In genomic region chr10:84577071-84577727, GRCm38 (mm10) we compare ENCODE assay signal across 8 mouse cellular contexts. TPM values are rescaled to one million over a fixed set of nuclear protein-coding genes. Genes with fewer than 3 reads are reported as not detected.
A peak's percentile ranks its signal among the peaks of the same experiment; 100 is the strongest.
DNase-seq lines count a peak whose midpoint lies in the region; ATAC-seq lines count a peak whose summit lies in the region.

No protein-coding gene starts in this region.

- no peaks in the 10 kb centered on the region for H3K36me3 ChIP-seq in hindbrain, embryonic 14.5 days (replicated peaks; ENCODE audit: control insufficient read depth, insufficient read depth)

- peak overlapping the region; percentile 74 for H3K9ac ChIP-seq in hindbrain, embryonic 14.5 days

- H3K9me3 ChIP-seq in hindbrain, embryonic 14.5 days (ENCODE audit: control insufficient read depth, low read length), result no peaks in the 10 kb centered on the region

- peak; percentile 80 for DNase-seq in NIH3T3 (ENCODE audit: low read depth)
- peak; percentile 81 to 86 for DNase-seq in cerebellum, postnatal 25 days
- DNase-seq in frontal cortex, postnatal 25 days (ENCODE audit: low spot score in 2 of 2), result peak; percentile 47 to 59
- DNase-seq in hindbrain, embryonic 14.5 days (ENCODE audit: low spot score), result peak; percentile 58
- peak; percentile 57 for DNase-seq in left cerebral cortex, adult 11 months (ENCODE audit: low spot score)
- peak; percentile 94 for DNase-seq in lung, postnatal 36 days
- peak; percentile 64 for DNase-seq in retina, embryonic 14.5 days (ENCODE audit: low spot score)
- peak; percentile 77 for DNase-seq in thymus, postnatal 4 days

- WGBS in hindbrain, embryonic 14.5 days, result 4% methylated on average over 38 of the region's 38 CpGs

- peak overlapping the region; percentile 84 for H3K4me3 ChIP-seq in hindbrain, embryonic 14.5 days (replicated peaks; ENCODE audit: low read length)

- H3K4me2 ChIP-seq in hindbrain, embryonic 14.5 days (replicated peaks), result peak overlapping the region; percentile 82

- H3K4me1 ChIP-seq in hindbrain, embryonic 14.5 days (replicated peaks; ENCODE audit: control insufficient read depth, insufficient read depth, low read length), result no peaks in the 10 kb centered on the region

- H3K27ac ChIP-seq in hindbrain, embryonic 14.5 days, result peak overlapping the region; percentile 67

- no peaks in the 10 kb centered on the region for H3K27me3 ChIP-seq in hindbrain, embryonic 14.5 days (ENCODE audit: control insufficient read depth, insufficient read depth, low read length)

- ATAC-seq in hindbrain, embryonic 14.5 days (ENCODE audit: low FRiP score), result peak; percentile 34

RNA-seq across cellular contexts. Expression of gene Tcp11l2, which starts 0.8 kb away (rescaled TPM):
- 21.8 and 22.1 TPM in 2 replicates for polyA plus RNA-seq in hindbrain, embryonic 14.5 days (2014; fragmentation: Nextera tagmentation; extraction: Ambion mirVana)

RNA-seq across cellular contexts. Expression of gene Ckap4, which starts 43.3 kb away (rescaled TPM):
- 71.0 and 74.4 TPM in 2 replicates for polyA plus RNA-seq in hindbrain, embryonic 14.5 days (2014; fragmentation: Nextera tagmentation; extraction: Ambion mirVana)

RNA-seq across cellular contexts. Expression of gene Polr3b, which starts 44.9 kb away (rescaled TPM):
- 16.9 and 17.2 TPM in 2 replicates for polyA plus RNA-seq in hindbrain, embryonic 14.5 days (2014; fragmentation: Nextera tagmentation; extraction: Ambion mirVana)

Comparison
In these comparisons a context has a peak if more than half of its experiments do, and no peak if none do; other contexts are left out.
1. Peak in every context shown above with its lines: DNase-seq, ATAC-seq, H3K4me3 ChIP-seq and H3K27ac ChIP-seq.